Mouse (Mus musculus) thymus, adult 2 months (tissue): ENCODE measurements around the gene Ube2f.

Source experiments
- CTCF ChIP-seq: fragments of 200-500 bp; IDR thresholded peaks from 2 replicates; pipeline ENCODE4 v1.5.1; 2012; ENCODE audit warnings: mild to moderate bottlenecking, control low read depth, low read length, moderate library complexity, borderline replicate concordance; ENCODE audit not compliant: control insufficient read depth, poor library complexity, insufficient read depth; ENCODE audit errors: extremely low read depth
- POLR2A ChIP-seq: fragments of 200-500 bp; IDR thresholded peaks from 2 replicates; pipeline ENCODE4 v1.6.1; 2012; ENCODE audit warnings: mild to moderate bottlenecking, low read length, control low read depth, moderate library complexity; ENCODE audit not compliant: control insufficient read depth, poor library complexity, insufficient read depth; ENCODE audit errors: extremely low read depth

- no peak for TF ChIP-seq CTCF
- no peak for TF ChIP-seq POLR2A
Measured at GRCm38 (mm10) chr1:91205651-91206050, 44.5 kb upstream of the Ube2f start.
